Mouse (Mus musculus): ENCODE results near the gene Tmem106c.

The Tmem106c gene

DNA sequence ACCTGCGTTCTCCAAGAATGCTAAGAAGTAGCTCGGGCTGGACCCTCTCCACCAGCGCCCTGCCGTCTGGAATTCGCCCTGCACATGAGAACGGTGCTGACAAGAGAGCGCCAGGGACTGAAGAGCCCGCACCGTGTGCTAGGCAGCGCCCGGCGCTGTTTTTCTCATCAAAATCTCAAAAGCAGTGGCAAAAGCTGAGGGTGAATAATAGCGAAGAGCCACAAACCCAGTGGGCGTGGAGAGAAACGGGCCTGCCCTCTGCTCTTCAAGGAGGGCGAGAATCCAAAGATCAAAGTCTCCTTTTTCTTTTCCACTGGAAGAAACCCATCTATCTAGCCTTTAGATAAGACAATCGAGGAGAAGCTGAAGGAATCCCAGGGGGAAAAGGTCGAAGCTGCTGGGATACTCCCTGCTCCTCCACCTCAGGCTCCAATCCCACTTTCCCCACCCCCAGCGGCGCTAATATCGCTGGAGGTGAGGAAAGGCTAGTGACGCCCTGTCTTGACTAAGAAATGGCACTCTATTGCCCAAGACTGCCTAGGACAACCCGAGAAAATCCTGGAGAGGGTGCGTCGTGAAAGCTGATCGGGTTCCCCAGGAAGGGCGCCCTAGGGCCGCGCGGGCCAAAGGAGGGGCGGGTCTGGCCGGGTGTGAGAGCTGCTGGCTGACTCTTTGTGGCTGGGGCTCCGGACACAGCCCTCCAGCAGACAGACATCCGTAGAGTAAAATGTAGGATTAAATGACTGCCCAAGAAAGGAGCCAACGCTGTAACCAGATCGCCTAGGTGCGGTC, 37.5 kb downstream of the Tmem106c start:
- DNase-seq (ENCODE audit: low spot score) = no peak

DNA sequence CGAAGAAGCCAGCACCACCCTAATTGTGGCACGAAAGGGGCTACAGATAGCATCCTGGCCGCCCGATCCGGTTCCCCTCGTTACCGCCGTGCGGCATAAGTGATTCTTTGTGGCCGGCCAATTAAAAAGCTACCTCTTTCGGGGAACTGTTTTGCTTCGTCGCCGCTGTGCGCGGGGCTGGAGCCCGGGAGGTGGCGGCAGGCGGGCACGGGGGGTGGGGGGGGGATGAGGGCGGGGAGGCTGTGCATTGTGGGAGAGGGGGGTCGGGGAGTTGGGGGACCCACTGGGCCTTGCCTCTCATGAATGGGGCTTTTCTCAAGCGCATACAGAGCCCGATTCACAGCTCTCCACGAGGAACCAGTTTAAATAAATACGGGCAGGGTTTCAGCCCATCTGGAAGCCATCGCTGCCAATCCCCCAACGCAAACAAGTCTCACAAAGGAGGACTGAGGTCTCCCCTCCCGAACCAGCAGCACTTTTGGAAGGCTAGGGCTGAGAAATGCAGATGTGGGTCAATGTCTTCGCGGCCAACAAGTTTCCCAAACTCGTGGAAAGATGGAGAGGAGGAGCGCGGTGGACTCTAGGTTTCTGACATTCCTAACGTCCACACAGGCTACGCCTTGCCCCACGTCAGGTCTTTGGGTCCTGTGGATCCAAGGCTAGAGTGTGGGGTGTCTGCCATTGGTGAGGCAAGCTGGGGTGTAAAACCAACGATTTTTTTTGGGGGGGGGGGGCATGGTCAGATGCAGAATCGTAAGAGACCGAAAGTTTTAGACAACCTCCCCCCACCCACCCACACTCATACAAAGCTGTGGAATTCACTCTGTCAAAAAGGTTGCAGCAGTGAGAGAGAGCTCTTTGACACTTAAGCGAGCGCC, 38.4 kb downstream of the Tmem106c start:
- no peak for DNase-seq (ENCODE audit: low spot score)

DNA sequence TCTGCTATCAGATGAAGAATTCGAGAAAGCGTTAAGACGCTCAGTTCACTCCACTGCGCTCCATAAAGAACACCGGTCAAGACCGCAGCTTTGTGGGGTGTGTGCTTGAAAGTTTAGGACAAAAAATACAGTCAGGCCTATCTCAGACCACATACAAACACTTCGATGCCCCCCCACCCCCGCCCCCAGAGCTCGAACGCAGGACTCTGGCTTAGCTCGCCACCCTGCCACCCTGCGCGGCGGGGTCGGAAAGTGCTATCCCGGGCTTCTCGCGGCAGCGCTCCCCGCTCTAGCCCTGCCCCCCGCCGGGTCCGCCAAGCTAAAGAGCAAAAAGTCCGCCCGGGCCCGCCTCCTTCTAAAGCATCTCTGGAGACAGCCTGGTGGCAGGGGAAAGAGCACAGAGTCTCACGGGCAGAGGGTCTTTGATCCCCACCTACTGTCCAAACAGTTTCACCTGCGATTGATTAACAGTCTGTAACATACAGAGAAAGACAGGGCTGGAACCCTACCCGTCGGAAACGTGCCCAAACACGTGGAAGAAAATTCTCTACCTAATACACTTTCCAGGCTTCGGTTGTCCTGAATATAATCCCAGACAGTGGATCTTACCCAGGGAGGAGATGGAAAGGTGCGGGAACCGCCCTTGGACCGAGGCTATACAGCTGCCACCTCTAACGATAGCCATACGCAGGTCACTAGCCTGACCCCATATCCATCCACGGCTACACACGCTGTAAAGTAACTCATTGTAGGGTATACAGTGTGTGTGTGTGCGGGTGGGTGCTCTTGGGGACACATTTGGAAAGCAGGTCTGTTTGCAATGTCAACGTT, 39.2 kb downstream of the Tmem106c start:
- DNase-seq (ENCODE audit: low spot score) = no peak

DNA sequence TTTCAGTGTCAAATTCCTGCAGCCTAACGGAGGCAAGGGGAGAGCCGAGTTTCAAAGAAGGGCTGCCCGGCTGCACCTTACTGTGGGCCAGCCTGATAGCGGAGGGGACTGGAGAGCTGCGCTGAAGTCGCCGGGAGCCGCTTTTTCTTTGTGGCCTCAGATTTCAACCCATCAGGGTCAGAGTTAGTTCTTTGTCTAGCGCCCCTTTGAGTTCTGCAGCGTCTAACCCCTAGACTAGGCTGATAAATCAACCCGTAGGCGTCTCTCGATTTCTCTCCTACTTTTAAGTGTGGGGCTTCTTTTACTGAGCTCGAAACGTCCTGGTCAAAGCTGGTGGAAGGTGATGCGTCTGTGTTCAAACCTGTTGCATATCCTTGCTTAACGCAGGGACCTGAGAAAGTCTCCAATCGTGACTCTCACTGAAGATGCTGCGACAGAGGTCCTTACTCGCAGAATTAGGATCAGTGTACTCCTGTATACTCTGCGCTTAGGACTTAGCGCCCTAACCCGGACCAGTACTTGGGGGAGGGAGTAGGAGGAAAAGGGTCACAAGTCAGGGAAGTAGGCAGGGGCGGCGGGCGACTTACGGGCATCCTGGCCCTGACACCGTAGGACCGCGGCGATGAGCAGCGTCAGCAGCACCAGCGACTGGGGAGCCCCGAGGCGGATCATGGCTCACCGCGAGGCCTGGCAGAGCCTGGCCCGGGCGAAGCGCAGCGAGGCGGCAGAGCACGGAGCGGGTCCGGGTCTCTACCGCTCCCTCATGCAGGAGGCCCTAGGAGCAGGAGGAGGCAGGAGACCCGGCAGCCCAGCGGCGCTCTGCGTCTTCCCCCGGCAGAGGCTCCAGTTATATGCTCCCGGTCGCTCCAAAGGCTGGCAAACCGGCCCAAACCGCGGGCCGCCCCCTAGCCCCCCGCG, 40.1 kb downstream of the Tmem106c start, which contains the start of gene Col2a1:
Gene Col2a1, minus strand, starts transcription at position 874 of the 918 bp plus-strand sequence.
- no peak for DNase-seq (ENCODE audit: low spot score)

DNA sequence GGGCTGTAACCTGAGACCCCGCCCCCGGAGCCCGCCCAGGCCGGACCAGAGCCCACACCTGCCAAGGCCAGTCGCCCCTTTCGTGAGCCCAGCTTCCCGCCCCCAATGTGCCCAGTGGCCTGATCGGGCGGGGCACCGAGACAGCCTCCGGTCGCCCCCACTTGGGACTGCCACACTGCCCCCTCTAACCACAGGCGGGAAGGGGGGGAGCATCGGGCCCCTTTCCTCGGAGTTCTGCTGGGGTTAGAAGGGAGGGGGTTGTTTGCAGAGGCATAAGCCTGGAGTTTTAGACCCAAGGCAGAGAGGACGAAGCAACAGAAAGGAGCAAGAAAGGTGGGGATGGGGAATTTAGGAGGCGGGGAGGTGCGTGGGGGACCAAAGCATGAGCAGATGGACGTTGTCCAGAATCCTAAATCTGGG, 40.8 kb downstream of the Tmem106c start:
- DNase-seq (ENCODE audit: low spot score) = no peak

DNA sequence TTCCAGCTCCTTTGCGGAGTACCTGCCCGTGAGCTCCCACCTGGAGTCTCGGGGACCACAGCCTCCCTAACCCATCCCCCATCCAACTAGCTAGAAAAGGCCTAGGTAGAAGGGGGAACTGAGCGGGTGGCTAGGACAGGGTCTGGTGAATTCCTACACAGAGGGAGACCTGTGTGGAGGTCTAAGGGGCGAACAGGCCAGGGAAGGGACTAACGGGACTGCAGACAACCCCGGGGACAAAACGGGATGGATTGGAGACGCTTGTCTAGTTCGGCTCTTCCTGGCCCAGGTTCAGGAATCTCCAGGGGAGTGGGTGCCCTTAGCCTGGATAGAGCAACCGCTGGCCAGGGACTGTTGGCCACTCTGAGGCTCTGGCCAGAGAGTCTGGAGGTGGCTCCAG, 41.2 kb downstream of the Tmem106c start:
- no peak for DNase-seq (ENCODE audit: low spot score)

DNA sequence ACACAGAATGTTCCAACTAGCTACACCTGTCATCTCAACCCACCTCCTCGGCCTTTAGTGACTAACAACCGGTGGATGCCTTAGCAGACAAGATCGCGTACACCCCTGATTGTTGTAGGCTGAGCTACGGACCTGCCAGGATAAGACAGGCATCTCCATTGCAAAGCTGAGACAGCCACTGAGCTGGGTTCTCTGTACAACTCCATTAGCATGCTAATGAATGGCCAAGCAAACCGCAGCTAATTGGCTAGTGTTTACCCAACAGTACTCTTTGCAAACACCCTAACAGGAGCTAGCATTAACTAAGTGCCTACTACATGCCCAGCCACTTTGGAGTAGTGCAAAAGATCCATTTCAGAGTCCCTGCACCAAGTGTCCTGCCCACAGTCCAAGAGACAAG, 48.8 kb downstream of the Tmem106c start:
- no peak for DNase-seq (ENCODE audit: low spot score)

DNA sequence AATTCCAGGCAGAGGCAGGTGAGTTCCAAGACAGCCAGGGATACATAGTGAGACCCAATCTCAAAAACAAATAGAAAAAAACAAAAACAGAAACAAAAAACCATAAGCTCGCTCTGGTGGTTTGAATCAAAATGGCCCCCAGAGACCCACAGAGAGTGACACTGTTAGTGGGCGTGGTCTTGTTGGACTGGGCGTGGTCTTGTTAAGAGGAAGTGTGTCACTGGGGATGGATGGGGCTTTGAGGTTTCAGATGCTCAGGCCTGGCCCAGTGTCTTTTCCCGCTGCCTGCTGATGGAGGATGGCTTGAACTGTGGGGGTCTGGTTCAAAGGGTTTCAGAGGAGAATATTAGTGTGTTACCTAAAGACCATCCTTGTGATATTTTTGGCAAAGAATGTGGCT, 53.9 kb downstream of the Tmem106c start:
- no peak for DNase-seq (ENCODE audit: low spot score)

DNA sequence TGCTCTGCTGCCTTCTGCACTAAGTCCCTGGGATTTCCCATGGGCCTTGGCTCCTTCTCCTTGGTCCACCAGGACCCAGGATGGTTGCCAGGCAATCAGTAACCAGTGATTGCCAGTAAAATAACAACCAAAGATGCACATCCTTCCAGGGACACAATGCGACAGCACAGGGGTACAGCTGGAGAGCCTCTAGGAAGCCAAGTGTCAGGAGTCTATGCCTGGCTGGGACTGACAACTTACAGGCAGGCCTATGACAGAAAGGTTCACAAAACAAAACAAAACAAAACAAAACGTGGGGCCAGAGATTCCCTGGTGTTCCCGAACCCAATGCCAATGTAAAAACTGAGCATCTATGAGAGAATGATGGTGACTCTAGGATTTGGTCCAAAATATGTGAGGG, 55.0 kb downstream of the Tmem106c start:
- no peak for DNase-seq (ENCODE audit: low spot score)
